Mouse (Mus musculus) megakaryocyte, embryonic 14.5 days (primary cell): ENCODE results near the gene Mrgbp.

Experiments used
- FLI1 ChIP-seq: IDR thresholded peaks from 2 replicates; pipeline ENCODE4 v1.6.1; 2012; ENCODE audit warnings: low read length, inconsistent platforms, mixed read lengths
- GATA1 ChIP-seq: IDR thresholded peaks from 3 replicates; pipeline ENCODE4 v1.6.1; 2012; ENCODE audit warnings: mixed read lengths, low read length, inconsistent platforms, borderline replicate concordance

- no peak for TF ChIP-seq FLI1
- TF ChIP-seq GATA1 = no peak
Measured at GRCm38 (mm10) chr2:180563296-180563695, 17.8 kb upstream of the Mrgbp start.
